Mouse (Mus musculus) megakaryocyte, embryonic 14.5 days (primary cell): Measurements from ENCODE around the gene Slc9a2. TPM values are rescaled to one million over a fixed set of nuclear protein-coding genes. Genes with fewer than 3 reads are reported as not detected.

Source experiments
- H3K27me3 ChIP-seq: replicated peaks from 2 replicates; pipeline ENCODE3; 2012; ENCODE audit warnings: inconsistent platforms
- H3K36me3 ChIP-seq: replicated peaks from 2 replicates; pipeline ENCODE3; 2012; ENCODE audit warnings: low read length, inconsistent platforms, mixed read lengths
- H3K4me1 ChIP-seq: 2 replicates; pipeline ENCODE4 v1.6.1; 2012; ENCODE audit warnings: inconsistent platforms
- H3K4me3 ChIP-seq: replicated peaks from 2 replicates; pipeline ENCODE3; 2012; ENCODE audit warnings: moderate library complexity, mild to moderate bottlenecking, inconsistent platforms
- H3K9me3 ChIP-seq: 2 replicates; pipeline ENCODE4 v1.6.1; 2012; ENCODE audit warnings: inconsistent platforms
- FLI1 ChIP-seq: IDR thresholded peaks from 2 replicates; pipeline ENCODE4 v1.6.1; 2012; ENCODE audit warnings: low read length, inconsistent platforms, mixed read lengths
- GATA1 ChIP-seq: IDR thresholded peaks from 3 replicates; pipeline ENCODE4 v1.6.1; 2012; ENCODE audit warnings: mixed read lengths, low read length, inconsistent platforms, borderline replicate concordance
- polyA plus RNA-seq: library from polyadenylated mRNA; stranded (reverse); fragments of >175 nt; gene quantifications from 2 replicates; pipeline ENCODE4 v1.2.3, GENCODE M21; 2012; ENCODE audit warnings: low replicate concordance; ENCODE audit not compliant: insufficient read depth

Slc9a2 gene
- polyA plus RNA-seq, 1 experiment, result not detected

GRCm38 (mm10) chr1:40764042-40764441, 83.7 kb downstream of the Slc9a2 start:
- Histone ChIP-seq H3K4me3 (no peak overlapping the region), H3K9me3 (no peaks in the 10 kb centered on the region), H3K36me3 (no peaks in the 10 kb centered on the region), H3K27me3 (peaks cover 2% of the 10 kb centered on the region), H3K4me1 (no peaks in the 10 kb centered on the region)
- TF ChIP-seq FLI1 (no peak), GATA1 (no peak)

DNA sequence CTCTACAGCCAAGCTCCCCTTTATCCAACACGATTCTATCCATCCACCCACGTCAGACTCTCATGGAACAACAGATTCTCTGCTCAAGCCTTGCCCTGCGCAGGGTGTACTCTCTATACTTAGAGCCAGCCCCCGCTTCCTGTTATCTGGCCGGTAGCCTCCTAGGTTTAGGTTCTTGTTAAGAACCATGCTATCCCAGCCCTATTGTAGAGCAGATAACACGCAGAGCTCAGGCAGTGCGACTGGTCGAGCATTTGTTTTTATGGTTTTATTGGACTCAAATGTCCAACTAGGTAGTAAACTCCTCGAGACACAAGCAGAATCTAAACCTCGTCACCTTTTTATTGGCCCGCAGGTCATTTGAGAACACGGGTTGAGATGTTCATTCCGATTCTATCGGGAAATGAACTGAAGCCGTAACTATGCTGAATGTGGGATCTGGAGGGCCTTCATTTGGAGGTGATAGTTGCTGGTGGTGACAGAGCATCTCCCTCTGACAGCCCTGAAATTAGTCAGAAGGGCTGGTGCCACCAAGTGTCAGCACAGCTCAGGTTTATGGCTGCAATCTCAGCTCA, 84.4 kb downstream of the Slc9a2 start:
- Histone ChIP-seq H3K9me3 (no peaks in the 10 kb centered on the region), H3K4me3 (no peak overlapping the region), H3K36me3 (no peaks in the 10 kb centered on the region), H3K4me1 (no peaks in the 10 kb centered on the region), H3K27me3 (peaks cover 2% of the 10 kb centered on the region)
- TF ChIP-seq GATA1 (no peak), FLI1 (no peak)

- no peaks in the 10 kb centered on the region for H3K4me1 ChIP-seq
- H3K9me3 ChIP-seq, result no peaks in the 10 kb centered on the region
- H3K36me3 ChIP-seq, result no peaks in the 10 kb centered on the region
- no peak overlapping the region for H3K4me3 ChIP-seq
- H3K27me3 ChIP-seq, result peaks cover 2% of the 10 kb centered on the region
- TF ChIP-seq FLI1, result no peak
- no peak for TF ChIP-seq GATA1
Measured at GRCm38 (mm10) chr1:40765521-40765920, 85.1 kb downstream of the Slc9a2 start.

GRCm38 (mm10) chr1:40767588-40767987, 87.2 kb downstream of the Slc9a2 start:
- TF ChIP-seq GATA1 (no peak), FLI1 (no peak)
- H3K4me3 ChIP-seq, result no peak overlapping the region
- H3K9me3 ChIP-seq, result no peaks in the 10 kb centered on the region
- H3K27me3 ChIP-seq, result peaks cover 2% of the 10 kb centered on the region
- H3K36me3 ChIP-seq, result no peaks in the 10 kb centered on the region
- H3K4me1 ChIP-seq, result no peaks in the 10 kb centered on the region

- Histone ChIP-seq H3K27me3 (peaks cover 2% of the 10 kb centered on the region), H3K9me3 (no peaks in the 10 kb centered on the region), H3K36me3 (peaks cover 8% of the 10 kb centered on the region), H3K4me3 (no peak overlapping the region), H3K4me1 (no peaks in the 10 kb centered on the region)
- no peak for TF ChIP-seq GATA1
- TF ChIP-seq FLI1, result no peak
Measured at GRCm38 (mm10) chr1:40768606-40769005, 88.2 kb downstream of the Slc9a2 start.

- TF ChIP-seq GATA1 (no peak), FLI1 (no peak)
- peaks cover 2% of the 10 kb centered on the region for H3K27me3 ChIP-seq
- H3K36me3 ChIP-seq, result peaks cover 17% of the 10 kb centered on the region
- no peaks in the 10 kb centered on the region for H3K9me3 ChIP-seq
- H3K4me3 ChIP-seq, result no peak overlapping the region
- H3K4me1 ChIP-seq, result no peaks in the 10 kb centered on the region
Measured at GRCm38 (mm10) chr1:40769331-40769894, 89.0 kb downstream of the Slc9a2 start.

GRCm38 (mm10) chr1:40771196-40771970, 91.0 kb downstream of the Slc9a2 start:
- Histone ChIP-seq H3K4me3 (no peak overlapping the region), H3K4me1 (no peaks in the 10 kb centered on the region), H3K27me3 (no peaks in the 10 kb centered on the region), H3K9me3 (no peaks in the 10 kb centered on the region), H3K36me3 (peaks cover 30% of the 10 kb centered on the region)
- TF ChIP-seq FLI1 (no peak), GATA1 (no peak)

- TF ChIP-seq GATA1 (no peak), FLI1 (no peak)
- H3K4me3 ChIP-seq, result no peak overlapping the region
- H3K27me3 ChIP-seq, result no peaks in the 10 kb centered on the region
- peaks cover 41% of the 10 kb centered on the region for H3K36me3 ChIP-seq
- no peaks in the 10 kb centered on the region for H3K4me1 ChIP-seq
- H3K9me3 ChIP-seq, result no peaks in the 10 kb centered on the region
Measured at GRCm38 (mm10) chr1:40773234-40773633, 92.9 kb downstream of the Slc9a2 start.

DNA sequence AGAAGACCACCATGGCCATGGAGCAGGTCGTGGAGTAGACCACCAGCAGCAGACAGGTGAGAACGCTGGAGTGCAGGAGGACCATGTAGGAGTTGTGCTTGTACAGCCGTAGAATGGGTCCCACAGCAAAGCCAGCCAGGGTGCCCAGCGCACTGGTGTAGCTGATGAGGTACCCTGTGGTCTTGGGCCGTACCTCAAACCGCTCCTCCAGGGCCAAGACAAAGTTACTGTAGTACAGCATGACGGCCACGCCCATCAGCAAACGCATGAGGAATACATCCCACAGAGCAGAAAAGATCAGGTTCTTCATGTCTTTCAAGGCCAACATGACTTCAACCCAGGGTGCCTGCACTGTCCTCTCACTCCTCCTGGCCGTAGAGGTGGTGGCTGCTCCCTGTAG, 93.7 kb downstream of the Slc9a2 start:
- H3K27me3 ChIP-seq, result no peaks in the 10 kb centered on the region

DNA sequence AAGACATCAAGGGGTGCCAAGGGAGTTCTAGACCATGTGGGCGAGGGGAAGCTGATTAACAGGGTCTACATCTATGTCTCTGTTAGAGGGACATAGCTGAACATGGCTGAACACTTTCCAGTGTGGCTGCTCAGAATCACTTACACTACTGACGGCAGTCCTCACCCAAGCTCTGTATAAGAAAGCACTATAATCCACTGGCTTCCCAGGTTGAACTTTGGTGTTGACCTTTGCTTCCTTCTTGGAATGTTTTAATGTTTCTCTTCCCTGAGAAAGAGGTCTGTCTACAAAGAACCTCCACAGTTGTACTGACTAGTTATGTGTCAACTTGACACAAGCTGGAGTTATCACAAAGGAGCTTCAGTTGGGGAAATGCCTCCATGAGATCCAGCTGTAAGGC, 95.7 kb downstream of the Slc9a2 start:
- Histone ChIP-seq H3K9me3 (peaks cover 12% of the 10 kb centered on the region), H3K4me3 (no peak overlapping the region), H3K27me3 (no peaks in the 10 kb centered on the region), H3K4me1 (no peaks in the 10 kb centered on the region), H3K36me3 (peaks cover 69% of the 10 kb centered on the region)
- TF ChIP-seq FLI1, result no peak
- no peak for TF ChIP-seq GATA1

More for the DNA sequence above, 93.7 kb downstream of the Slc9a2 start:
- H3K4me3 ChIP-seq, result no peak overlapping the region
- peaks cover 48% of the 10 kb centered on the region for H3K36me3 ChIP-seq
- H3K9me3 ChIP-seq, result peaks cover 6% of the 10 kb centered on the region
- TF ChIP-seq FLI1 (no peak), GATA1 (no peak)
- H3K4me1 ChIP-seq, result no peaks in the 10 kb centered on the region
